Mouse (Mus musculus) heart, embryonic 13.5 days (tissue): Measurements from ENCODE around the gene Gpr55. TPM values are rescaled to one million over a fixed set of nuclear protein-coding genes. Genes with fewer than 3 reads are reported as not detected.

ENCODE experiments used
- ATAC-seq: fragments of 200-750 bp; cut with Nextera tagmentation; 2 replicates; pipeline ENCODE4 v1.8.0; 2017; ENCODE audit warnings: moderate TSS enrichment; ENCODE audit not compliant: insufficient number of reproducible peaks, low FRiP score, low TSS enrichment; ENCODE audit errors: extremely low read depth
- H3K27ac ChIP-seq: fragments of 300-500 bp; sonication (generic); replicated peaks from 2 replicates; pipeline ENCODE4 v1.5.1; 2015; ENCODE audit warnings: moderate library complexity, mild to moderate bottlenecking, inconsistent platforms
- H3K27me3 ChIP-seq: fragments of 300-500 bp; sonication (generic); replicated peaks from 2 replicates; pipeline ENCODE4 v1.6.1; 2015; ENCODE audit warnings: mild to moderate bottlenecking, inconsistent platforms
- H3K36me3 ChIP-seq: fragments of 300-500 bp; sonication (generic); 2 replicates; pipeline ENCODE4 v1.6.1; 2015; ENCODE audit warnings: mild to moderate bottlenecking, inconsistent platforms
- H3K4me1 ChIP-seq: fragments of 300-500 bp; sonication (generic); 2 replicates; pipeline ENCODE4 v1.6.1; 2015; ENCODE audit warnings: inconsistent platforms
- H3K4me2 ChIP-seq: fragments of 300-500 bp; sonication (generic); 2 replicates; pipeline ENCODE4 v1.6.1; 2015; ENCODE audit warnings: inconsistent platforms, mild to moderate bottlenecking, moderate library complexity
- H3K4me3 ChIP-seq: fragments of 300-500 bp; sonication (generic); 2 replicates; pipeline ENCODE4 v1.5.1; 2015; ENCODE audit warnings: moderate library complexity, mild to moderate bottlenecking, inconsistent platforms
- H3K9ac ChIP-seq: fragments of 300-500 bp; sonication (generic); 2 replicates; pipeline ENCODE4 v1.6.1; 2015; ENCODE audit warnings: inconsistent platforms, mild to moderate bottlenecking, moderate library complexity
- H3K9me3 ChIP-seq: fragments of 300-500 bp; sonication (generic); 2 replicates; pipeline ENCODE4 v1.6.1; 2016; ENCODE audit warnings: inconsistent platforms
- WGBS: fragments of 180-500 bp; shearing (Covaris S2); methylation state at CpG from one replicate; pipeline ENCODE4 v1.1.7; 2015; ENCODE audit warnings: mixed read lengths; 5-methylcytosine and 5-hydroxymethylcytosine counted together
- polyA plus RNA-seq: library from polyadenylated mRNA; unstranded; fragments of >200 nt; fragmentation: Nextera tagmentation; extraction: Ambion mirVana; gene quantifications from 2 replicates; pipeline ENCODE4 v1.2.1, GENCODE M21; 2015

Gene Gpr55
- polyA plus RNA-seq, 1 experiment from 2014 or later = 0.04 TPM

DNA sequence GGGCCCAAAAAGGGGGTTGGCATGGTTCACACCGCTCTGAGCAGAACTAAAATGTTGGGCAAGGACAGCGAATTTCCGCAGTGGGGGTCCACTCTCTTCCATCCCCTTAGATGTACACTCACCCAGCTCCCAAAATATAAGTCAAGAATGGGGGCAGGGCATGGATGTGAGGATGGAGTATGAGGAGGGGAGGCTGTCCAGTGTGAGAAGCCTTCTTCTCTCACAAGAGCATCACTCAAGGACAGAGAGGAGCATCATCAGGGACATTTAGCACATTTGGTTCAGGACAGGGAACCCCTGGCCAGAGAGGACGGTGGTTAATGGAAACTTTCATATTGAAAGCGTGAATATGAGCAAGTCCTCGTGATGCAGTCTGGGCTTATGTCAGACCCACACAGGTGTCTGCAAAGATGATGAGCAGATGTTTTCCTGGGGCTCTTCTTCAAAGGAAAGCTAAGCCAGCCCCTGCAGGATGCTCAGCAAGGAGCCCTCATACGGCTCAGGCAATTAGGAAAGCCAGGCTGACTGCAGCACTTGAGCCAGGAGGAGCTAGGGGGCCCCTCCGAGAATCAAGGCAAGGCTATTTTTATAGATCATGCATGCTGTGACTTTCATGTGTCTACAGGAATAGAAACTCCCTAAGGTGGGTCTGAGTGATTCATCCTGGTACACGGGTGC lies 2.7 kb downstream of the Gpr55 start:
- Histone ChIP-seq H3K9ac (peak overlapping the region; percentile 5; the same call in 1 of the 2 replicates), H3K27me3 (no peaks in the 10 kb centered on the region), H3K27ac (peak overlapping the region; percentile 87), H3K4me3 (no peak overlapping the region), H3K4me2 (peak overlapping the region; percentile 48), H3K9me3 (no peaks in the 10 kb centered on the region), H3K4me1 (peaks cover 69% of the 10 kb centered on the region), H3K36me3 (no peaks in the 10 kb centered on the region)
- 40% methylated on average over 9 of the region's 9 CpGs for WGBS
- no peak for ATAC-seq

- Histone ChIP-seq H3K9me3 (no peaks in the 10 kb centered on the region), H3K4me1 (peaks cover 69% of the 10 kb centered on the region), H3K27me3 (no peaks in the 10 kb centered on the region), H3K27ac (peak overlapping the region; percentile 87), H3K4me3 (no peak overlapping the region), H3K4me2 (no peak overlapping the region), H3K9ac (0 out of 2 replicates have a peak overlapping the region, but pooled peaks have one; percentile 5), H3K36me3 (no peaks in the 10 kb centered on the region)
- 44% methylated on average over 5 of the region's 5 CpGs for WGBS
- no peak for ATAC-seq
These were observed 3.5 kb downstream of the Gpr55 start for GRCm38 (mm10) chr1:85957290-85957689.

GRCm38 (mm10) chr1:85955150-85955549 lies 5.7 kb downstream of the Gpr55 start:
- peaks cover 60% of the 10 kb centered on the region for H3K4me1 ChIP-seq
- no peak overlapping the region for H3K4me2 ChIP-seq
- no peak for ATAC-seq
- no peaks in the 10 kb centered on the region for H3K9me3 ChIP-seq
- no peak overlapping the region for H3K9ac ChIP-seq
- 71% methylated on average over 3 of the region's 3 CpGs for WGBS
- H3K4me3 ChIP-seq = no peak overlapping the region
- no peaks in the 10 kb centered on the region for H3K36me3 ChIP-seq
- H3K27ac ChIP-seq = no peak overlapping the region
- no peaks in the 10 kb centered on the region for H3K27me3 ChIP-seq

GRCm38 (mm10) chr1:85949085-85949684 lies 11.6 kb downstream of the Gpr55 start:
- H3K27me3 ChIP-seq = no peaks in the 10 kb centered on the region
- ATAC-seq = no peak
- 76% methylated on average over 2 of the region's 2 CpGs for WGBS

DNA sequence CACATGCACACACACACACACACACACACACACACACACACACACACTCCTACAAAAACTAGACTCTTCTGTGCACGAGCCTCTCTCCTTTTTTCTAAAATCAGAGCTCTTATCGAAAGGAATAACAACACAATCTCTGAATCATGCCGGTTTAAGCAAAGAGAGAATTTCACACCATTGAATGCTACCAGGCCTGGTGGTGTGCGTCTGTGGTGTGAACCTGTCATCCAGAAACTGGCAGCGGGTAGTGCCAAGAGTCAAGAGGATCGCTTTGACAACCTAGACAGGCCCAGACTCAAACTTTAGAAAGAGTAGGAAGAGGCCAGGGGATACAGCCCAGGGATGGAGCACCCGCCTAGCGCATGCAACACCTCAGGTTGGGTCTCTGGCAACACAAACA lies 18.5 kb downstream of the Gpr55 start:
- H3K4me2 ChIP-seq = no peak overlapping the region
- ATAC-seq = no peak

More at GRCm38 (mm10) chr1:85949085-85949684, 11.6 kb downstream of the Gpr55 start:
- H3K27ac ChIP-seq = no peak overlapping the region
- 0 out of 2 replicates have a peak, but pooled peaks cover 12% of the 10 kb centered on the region for H3K4me1 ChIP-seq
- no peaks in the 10 kb centered on the region for H3K9me3 ChIP-seq
- no peak overlapping the region for H3K4me3 ChIP-seq
- no peak overlapping the region for H3K4me2 ChIP-seq
- H3K9ac ChIP-seq = no peak overlapping the region
- no peaks in the 10 kb centered on the region for H3K36me3 ChIP-seq

GRCm38 (mm10) chr1:85937323-85937722 lies 23.5 kb downstream of the Gpr55 start:
- Histone ChIP-seq H3K4me3 (no peak overlapping the region), H3K9me3 (no peaks in the 10 kb centered on the region), H3K27ac (no peak overlapping the region), H3K9ac (no peak overlapping the region), H3K36me3 (no peaks in the 10 kb centered on the region), H3K27me3 (0 out of 2 replicates have a peak, but pooled peaks cover 8% of the 10 kb centered on the region), H3K4me2 (no peak overlapping the region), H3K4me1 (peaks cover 24% of the 10 kb centered on the region)
- ATAC-seq = no peak
- 45% methylated on average over 1 of the region's 1 CpGs for WGBS

More for the DNA sequence above, 18.5 kb downstream of the Gpr55 start:
- no peaks in the 10 kb centered on the region for H3K4me1 ChIP-seq
- no peak overlapping the region for H3K9ac ChIP-seq
- no peak overlapping the region for H3K4me3 ChIP-seq
- H3K36me3 ChIP-seq = no peaks in the 10 kb centered on the region
- no peaks in the 10 kb centered on the region for H3K9me3 ChIP-seq
- H3K27me3 ChIP-seq = 0 out of 2 replicates have a peak, but pooled peaks cover 5% of the 10 kb centered on the region
- 64% methylated on average over 8 of the region's 8 CpGs for WGBS
- H3K27ac ChIP-seq = no peak overlapping the region

DNA sequence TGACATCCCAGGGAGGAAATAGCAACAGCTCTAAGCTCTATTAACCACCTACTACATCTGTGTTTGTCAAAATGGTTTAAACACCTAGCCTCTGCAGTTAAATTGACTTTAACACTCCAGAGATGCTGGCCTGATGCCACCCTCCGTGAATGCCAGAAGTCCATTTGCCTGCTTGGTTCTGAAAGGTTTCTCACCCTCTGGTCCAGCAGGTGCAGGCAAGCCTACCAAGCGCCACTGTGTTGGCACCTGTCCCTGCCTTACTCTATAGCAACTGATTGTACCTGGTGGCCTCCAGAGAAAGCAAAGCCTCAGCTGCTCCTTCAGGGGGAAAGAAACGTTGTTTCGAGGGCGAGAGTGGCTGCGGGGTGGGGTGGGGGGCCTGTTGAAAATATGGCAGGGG lies 24.5 kb downstream of the Gpr55 start:
- H3K4me3 ChIP-seq = no peak overlapping the region
- no peak overlapping the region for H3K4me2 ChIP-seq
- H3K27me3 ChIP-seq = 0 out of 2 replicates have a peak, but pooled peaks cover 8% of the 10 kb centered on the region
- no peak overlapping the region for H3K27ac ChIP-seq
- H3K4me1 ChIP-seq = peaks cover 24% of the 10 kb centered on the region
- 74% methylated on average over 6 of the region's 6 CpGs for WGBS
- H3K36me3 ChIP-seq = no peaks in the 10 kb centered on the region
- H3K9me3 ChIP-seq = no peaks in the 10 kb centered on the region
- ATAC-seq = no peak
- H3K9ac ChIP-seq = no peak overlapping the region

GRCm38 (mm10) chr1:85935148-85935852 lies 25.5 kb downstream of the Gpr55 start:
- WGBS = 45% methylated on average over 8 of the region's 8 CpGs
- Histone ChIP-seq H3K9me3 (no peaks in the 10 kb centered on the region), H3K9ac (no peak overlapping the region), H3K36me3 (no peaks in the 10 kb centered on the region), H3K4me3 (no peak overlapping the region), H3K27ac (no peak overlapping the region), H3K4me1 (peaks cover 24% of the 10 kb centered on the region), H3K27me3 (0 out of 2 replicates have a peak, but pooled peaks cover 8% of the 10 kb centered on the region), H3K4me2 (no peak overlapping the region)
- no peak for ATAC-seq

DNA sequence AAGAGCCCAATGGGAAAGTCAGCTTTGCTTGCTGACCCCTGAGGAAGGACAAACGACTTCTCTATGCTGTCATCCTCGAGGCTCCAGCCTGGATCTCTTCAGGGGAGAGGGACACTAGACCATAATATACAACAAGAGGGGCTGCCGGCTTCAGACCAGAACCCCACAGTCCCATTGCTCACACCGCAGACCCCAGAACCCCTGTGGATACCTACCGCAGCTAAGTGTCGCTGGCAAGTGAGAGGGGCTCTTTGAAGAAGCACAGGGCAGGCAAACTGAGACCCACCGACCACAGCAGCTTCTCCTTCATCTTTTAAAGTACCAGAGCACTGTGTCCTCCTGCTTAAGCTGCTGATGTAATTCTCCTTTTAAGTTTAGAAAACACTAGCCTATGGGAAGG lies 26.2 kb downstream of the Gpr55 start:
- Histone ChIP-seq H3K4me1 (peaks cover 24% of the 10 kb centered on the region), H3K27me3 (0 out of 2 replicates have a peak, but pooled peaks cover 3% of the 10 kb centered on the region), H3K4me2 (no peak overlapping the region), H3K4me3 (no peak overlapping the region), H3K27ac (no peak overlapping the region), H3K9ac (no peak overlapping the region), H3K36me3 (no peaks in the 10 kb centered on the region), H3K9me3 (no peaks in the 10 kb centered on the region)
- WGBS = 25% methylated on average over 7 of the region's 7 CpGs
- ATAC-seq = no peak

- Histone ChIP-seq H3K27me3 (0 out of 2 replicates have a peak, but pooled peaks cover 3% of the 10 kb centered on the region), H3K4me2 (peak overlapping the region; percentile 56), H3K4me3 (peak overlapping the region; percentile 13), H3K9ac (peak overlapping the region; percentile 59), H3K4me1 (peaks cover 26% of the 10 kb centered on the region), H3K36me3 (no peaks in the 10 kb centered on the region), H3K9me3 (no peaks in the 10 kb centered on the region), H3K27ac (0 out of 2 replicates have a peak overlapping the region, but pooled peaks have one; percentile 21)
- no peak for ATAC-seq
- 15% methylated on average over 11 of the region's 11 CpGs for WGBS
These were observed 27.0 kb downstream of the Gpr55 start for GRCm38 (mm10) chr1:85933631-85934465.
